Mouse (Mus musculus) olfactory bulb, adult 2 months (tissue): ENCODE data around the gene Hnrnpa3.

ENCODE experiments used
- CTCF ChIP-seq: fragments of 200-500 bp; IDR thresholded peaks from 2 replicates; pipeline ENCODE4 v1.5.1; 2012; ENCODE audit warnings: low read depth, mild to moderate bottlenecking, low read length, moderate library complexity; ENCODE audit not compliant: insufficient read depth
- POLR2A ChIP-seq: fragments of 200-500 bp; IDR thresholded peaks from 2 replicates; pipeline ENCODE4 v1.6.1; 2012; ENCODE audit warnings: mild to moderate bottlenecking, low read depth, low read length, moderate library complexity; ENCODE audit not compliant: insufficient read depth

GRCm38 (mm10) chr2:75701822-75702587, 42.9 kb downstream of the Hnrnpa3 start:
- TF ChIP-seq CTCF, result no peak
- no peak for TF ChIP-seq POLR2A
